Mouse (Mus musculus): Measurements from ENCODE around the gene Ncs1. TPM values are rescaled to one million over a fixed set of nuclear protein-coding genes. Genes with fewer than 3 reads are reported as not detected.

Gene Ncs1
- polyA plus RNA-seq, 1 experiment: 2.4 TPM

- H3K4me3 ChIP-seq (ENCODE audit: control insufficient read depth, insufficient read depth, low read length): no peak overlapping the region
- H3K27ac ChIP-seq (ENCODE audit: control insufficient read depth, insufficient read depth, low read length): no peak overlapping the region
- 3% methylated on average over 2 of the region's 2 CpGs for WGBS
- H3K27me3 ChIP-seq (ENCODE audit: control insufficient read depth, insufficient read depth, low read length): peaks cover 2% of the 10 kb centered on the region; the same call in 1 of the 2 replicates
- DNase-seq: no peak
- H3K36me3 ChIP-seq (ENCODE audit: control insufficient read depth, insufficient read depth, low read length): no peaks in the 10 kb centered on the region
- no peaks in the 10 kb centered on the region for H3K4me1 ChIP-seq (replicated peaks; ENCODE audit: control insufficient read depth, insufficient read depth, low read length)
- TF ChIP-seq POLR2A (IDR thresholded peaks at IDR 0.05; ENCODE audit: control insufficient read depth, extremely low read depth, insufficient read depth, low read length, poor library complexity): no peak
- TF ChIP-seq CTCF (IDR thresholded peaks at IDR 0.05; ENCODE audit: borderline replicate concordance, control insufficient read depth, extremely low read depth, insufficient read depth, low read length, poor library complexity): no peak
Measured at GRCm38 (mm10) chr2:31318162-31318561, 72.5 kb downstream of the Ncs1 start.

- Histone ChIP-seq H3K27me3 (ENCODE audit: control insufficient read depth, insufficient read depth, low read length) (peaks cover 2% of the 10 kb centered on the region; the same call in 1 of the 2 replicates), H3K36me3 (ENCODE audit: control insufficient read depth, insufficient read depth, low read length) (no peaks in the 10 kb centered on the region), H3K27ac (ENCODE audit: control insufficient read depth, insufficient read depth, low read length) (no peak overlapping the region), H3K4me1 (replicated peaks; ENCODE audit: control insufficient read depth, insufficient read depth, low read length) (no peaks in the 10 kb centered on the region), H3K4me3 (ENCODE audit: control insufficient read depth, insufficient read depth, low read length) (no peak overlapping the region)
- WGBS: 85% methylated on average over 2 of the region's 2 CpGs
- TF ChIP-seq POLR2A (IDR thresholded peaks at IDR 0.05; ENCODE audit: control insufficient read depth, extremely low read depth, insufficient read depth, low read length, poor library complexity): no peak
- no peak for TF ChIP-seq CTCF (IDR thresholded peaks at IDR 0.05; ENCODE audit: borderline replicate concordance, control insufficient read depth, extremely low read depth, insufficient read depth, low read length, poor library complexity)
- DNase-seq: no peak
Measured at GRCm38 (mm10) chr2:31319200-31319599, 73.6 kb downstream of the Ncs1 start.

- DNase-seq: no peak
- 63% methylated on average over 10 of the region's 10 CpGs for whole genome bisulfite sequencing
- H3K27me3 ChIP-seq (ENCODE audit: control insufficient read depth, insufficient read depth, low read length): no peaks in the 10 kb centered on the region
Measured at GRCm38 (mm10) chr2:31327186-31327585, 81.6 kb downstream of the Ncs1 start.

GRCm38 (mm10) chr2:31337706-31338330 is 92.2 kb downstream of the Ncs1 start:
- Histone ChIP-seq H3K27me3 (ENCODE audit: control insufficient read depth, insufficient read depth, low read length) (no peaks in the 10 kb centered on the region), H3K4me1 (replicated peaks; ENCODE audit: control insufficient read depth, insufficient read depth, low read length) (no peaks in the 10 kb centered on the region), H3K27ac (ENCODE audit: control insufficient read depth, insufficient read depth, low read length) (no peak overlapping the region), H3K4me3 (ENCODE audit: control insufficient read depth, insufficient read depth, low read length) (no peak overlapping the region), H3K36me3 (ENCODE audit: control insufficient read depth, insufficient read depth, low read length) (no peaks in the 10 kb centered on the region)
- 60% methylated on average over 12 of the region's 12 CpGs for WGBS
- no peak for DNase-seq
- TF ChIP-seq CTCF (IDR thresholded peaks at IDR 0.05; ENCODE audit: borderline replicate concordance, control insufficient read depth, extremely low read depth, insufficient read depth, low read length, poor library complexity): no peak
- TF ChIP-seq POLR2A (IDR thresholded peaks at IDR 0.05; ENCODE audit: control insufficient read depth, extremely low read depth, insufficient read depth, low read length, poor library complexity): no peak

More at GRCm38 (mm10) chr2:31327186-31327585, 81.6 kb downstream of the Ncs1 start:
- no peaks in the 10 kb centered on the region for H3K36me3 ChIP-seq (ENCODE audit: control insufficient read depth, insufficient read depth, low read length)
- no peaks in the 10 kb centered on the region; the same call in 1 of the 2 replicates for H3K4me1 ChIP-seq (replicated peaks; ENCODE audit: control insufficient read depth, insufficient read depth, low read length)
- no peak overlapping the region for H3K4me3 ChIP-seq (ENCODE audit: control insufficient read depth, insufficient read depth, low read length)
- TF ChIP-seq POLR2A (IDR thresholded peaks at IDR 0.05; ENCODE audit: control insufficient read depth, extremely low read depth, insufficient read depth, low read length, poor library complexity) (no peak), CTCF (IDR thresholded peaks at IDR 0.05; ENCODE audit: borderline replicate concordance, control insufficient read depth, extremely low read depth, insufficient read depth, low read length, poor library complexity) (no peak)
- no peak overlapping the region for H3K27ac ChIP-seq (ENCODE audit: control insufficient read depth, insufficient read depth, low read length)

- WGBS: 61% methylated on average over 9 of the region's 9 CpGs
- DNase-seq: no peak
- Histone ChIP-seq H3K36me3 (ENCODE audit: control insufficient read depth, insufficient read depth, low read length) (no peaks in the 10 kb centered on the region), H3K4me1 (replicated peaks; ENCODE audit: control insufficient read depth, insufficient read depth, low read length) (no peaks in the 10 kb centered on the region), H3K4me3 (ENCODE audit: control insufficient read depth, insufficient read depth, low read length) (no peak overlapping the region), H3K27ac (ENCODE audit: control insufficient read depth, insufficient read depth, low read length) (no peak overlapping the region), H3K27me3 (ENCODE audit: control insufficient read depth, insufficient read depth, low read length) (no peaks in the 10 kb centered on the region)
- TF ChIP-seq POLR2A (IDR thresholded peaks at IDR 0.05; ENCODE audit: control insufficient read depth, extremely low read depth, insufficient read depth, low read length, poor library complexity): no peak
Measured at GRCm38 (mm10) chr2:31339826-31340225, 94.2 kb downstream of the Ncs1 start.

GRCm38 (mm10) chr2:31341726-31342535 is 96.3 kb downstream of the Ncs1 start:
- WGBS: 80% methylated on average over 8 of the region's 8 CpGs
- Histone ChIP-seq H3K27ac (ENCODE audit: control insufficient read depth, insufficient read depth, low read length) (no peak overlapping the region), H3K27me3 (ENCODE audit: control insufficient read depth, insufficient read depth, low read length) (no peaks in the 10 kb centered on the region), H3K36me3 (ENCODE audit: control insufficient read depth, insufficient read depth, low read length) (no peaks in the 10 kb centered on the region), H3K4me1 (replicated peaks; ENCODE audit: control insufficient read depth, insufficient read depth, low read length) (no peaks in the 10 kb centered on the region), H3K4me3 (ENCODE audit: control insufficient read depth, insufficient read depth, low read length) (no peak overlapping the region)
- DNase-seq: no peak
- TF ChIP-seq POLR2A (IDR thresholded peaks at IDR 0.05; ENCODE audit: control insufficient read depth, extremely low read depth, insufficient read depth, low read length, poor library complexity) (no peak), CTCF (IDR thresholded peaks at IDR 0.05; ENCODE audit: borderline replicate concordance, control insufficient read depth, extremely low read depth, insufficient read depth, low read length, poor library complexity) (no peak)

Other genes with a start within 250 kb of the Ncs1 start
- gene Fnbp1, start 103.8 kb upstream of the Ncs1 start, polyA plus RNA-seq (2012; rRNA removed): 148 and 160 TPM in 2 replicates
- 33.2 and 34.6 TPM in 2 replicates for gene Gpr107, start 93.5 kb upstream of the Ncs1 start, polyA plus RNA-seq (2012; rRNA removed)
- 4.8 and 5.6 TPM in 2 replicates for gene Hmcn2, start 68.6 kb downstream of the Ncs1 start, polyA plus RNA-seq (2012; rRNA removed)
- gene Ass1, start 224.4 kb downstream of the Ncs1 start, polyA plus RNA-seq (2012; rRNA removed): 36.3 and 46.6 TPM in 2 replicates

Measured in thymus, adult 2 months (tissue).